Comparison of ENCODE assay signal across 8 mouse cellular contexts in the genomic region with DNA sequence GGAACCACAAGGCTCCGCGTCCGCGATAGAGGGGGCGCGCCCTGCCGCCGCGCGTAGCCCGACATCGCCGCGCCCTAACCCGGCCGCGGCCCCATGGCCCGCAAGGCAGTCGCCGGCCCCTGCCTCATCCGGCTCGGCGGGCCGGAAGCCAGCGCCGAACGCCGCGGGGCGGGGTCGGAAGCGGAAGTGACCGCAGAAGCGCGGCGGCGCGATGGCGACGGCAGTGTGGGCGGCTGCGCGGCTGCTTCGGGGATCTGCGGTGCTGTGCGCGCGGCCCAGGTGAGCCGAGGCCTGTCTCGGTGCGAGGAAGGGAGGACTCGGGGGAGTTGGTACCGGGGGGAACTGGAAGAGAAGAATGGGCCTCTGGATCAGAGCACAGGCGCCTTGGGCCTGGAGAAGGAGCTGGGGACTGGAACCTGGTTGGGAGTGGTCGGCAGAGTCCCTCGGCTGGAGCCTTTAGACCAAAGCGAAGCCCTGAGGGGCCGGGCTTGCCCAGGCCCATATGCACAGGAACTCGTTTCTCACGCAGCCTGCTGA. TPM values are rescaled to one million over a fixed set of nuclear protein-coding genes. Genes with fewer than 3 reads are reported as not detected.
A peak's percentile ranks its signal among the peaks of the same experiment; 100 is the strongest.
DNase-seq lines count a peak whose midpoint lies in the region; ATAC-seq and TF ChIP-seq lines count a peak whose summit lies in the region.

A gene (minus strand): TSS at position 163 of the 537 bp plus-strand sequence.
A gene (plus strand): TSS at position 186 of the 537 bp plus-strand sequence.

- peak within 1 kb of the TSS; percentile 94 for H3K4me2 ChIP-seq in embryonic facial prominence, embryonic 15.5 days (replicated peaks)
- peak within 1 kb of the TSS; percentile 96 for H3K4me2 ChIP-seq in kidney, embryonic 14.5 days (replicated peaks; ENCODE audit: low read depth, low read length)
- H3K4me2 ChIP-seq in myocyte (ENCODE audit: low read depth), result peak within 1 kb of the TSS; percentile 91

- WGBS in embryonic facial prominence, embryonic 15.5 days, result under 1% methylated on average over 53 of the region's 60 CpGs
- under 1% methylated on average over 55 of the region's 60 CpGs for WGBS in kidney, embryonic 14.5 days
- WGBS in liver, adult 2 months, result under 1% methylated on average over 60 of the region's 60 CpGs

- peak within 1 kb of the TSS; percentile 93 for H3K4me3 ChIP-seq in C2C12 (ENCODE audit: insufficient read depth, poor library complexity, severe bottlenecking)
- H3K4me3 ChIP-seq in bone marrow macrophage, adult 2 months (ENCODE audit: insufficient read depth, low read length), result peak within 1 kb of the TSS; percentile 94
- peak within 1 kb of the TSS; percentile 93 for H3K4me3 ChIP-seq in embryonic facial prominence, embryonic 15.5 days (replicated peaks)
- H3K4me3 ChIP-seq in kidney, embryonic 14.5 days (ENCODE audit: low read length), result peak within 1 kb of the TSS; percentile 98
- peak within 1 kb of the TSS; percentile 73 for H3K4me3 ChIP-seq in liver, adult 2 months (ENCODE audit: insufficient read depth, low read depth, low read length)
- peak within 1 kb of the TSS; percentile 96 for H3K4me3 ChIP-seq in myocyte

- peak within 1 kb of the TSS; percentile 80 for H3K9ac ChIP-seq in embryonic facial prominence, embryonic 15.5 days
- peak within 1 kb of the TSS; percentile 94 for H3K9ac ChIP-seq in kidney, embryonic 14.5 days (ENCODE audit: low read depth, low read length)
- H3K9ac ChIP-seq in liver, adult 2 months (ENCODE audit: low read depth, low read length), result peak within 1 kb of the TSS; percentile 92

- H3K9me3 ChIP-seq in embryonic facial prominence, embryonic 15.5 days (replicated peaks), result no peaks in the 10 kb centered on the region
- no peaks in the 10 kb centered on the region for H3K9me3 ChIP-seq in kidney, embryonic 14.5 days (ENCODE audit: control insufficient read depth, low read length)

- peak; percentile 83 to 86 for DNase-seq in heart, adult 9 months (ENCODE audit: low spot score in 2 of 2)
- DNase-seq in liver, adult 2 months (ENCODE audit: extremely low read depth, low read depth, low spot score), result peak; percentile 39
- peak; percentile 84 to 93 for DNase-seq in spleen, postnatal 4 days (ENCODE audit: low spot score in 2 of 2)

- H3K27me3 ChIP-seq in C2C12 (ENCODE audit: control insufficient read depth, insufficient read depth, insufficient read length) (no peaks in the 10 kb centered on the region), myocyte (ENCODE audit: control insufficient read depth, insufficient read depth, insufficient read length) (no peaks in the 10 kb centered on the region)
- no peaks in the 10 kb centered on the region for H3K27me3 ChIP-seq in embryonic facial prominence, embryonic 15.5 days
- H3K27me3 ChIP-seq in kidney, embryonic 14.5 days (ENCODE audit: control insufficient read depth, insufficient read depth, low read length), result no peaks in the 10 kb centered on the region
- H3K27me3 ChIP-seq in liver, adult 2 months (ENCODE audit: control insufficient read depth, insufficient read depth, low read length), result no peaks in the 10 kb centered on the region

- H3K79me3 ChIP-seq in C2C12 (ENCODE audit: low read depth), result peaks cover 44% of the 10 kb centered on the region

- no peak for TF ChIP-seq CTCF in C2C12 (IDR thresholded peaks at IDR 0.05; ENCODE audit: control insufficient read depth, insufficient read depth, insufficient read length)
- no peak for TF ChIP-seq CTCF in bone marrow macrophage, adult 2 months (IDR thresholded peaks at IDR 0.05; ENCODE audit: low read depth, low read length)
- no peak for TF ChIP-seq CTCF in liver, adult 2 months (IDR thresholded peaks at IDR 0.05; ENCODE audit: low read depth, low read length)

- H3K27ac ChIP-seq in bone marrow macrophage, adult 2 months (ENCODE audit: insufficient read depth, low read depth, low read length), result peak within 1 kb of the TSS; percentile 16; the same call in 1 of the 2 replicates
- peak within 1 kb of the TSS; percentile 67 for H3K27ac ChIP-seq in embryonic facial prominence, embryonic 15.5 days (replicated peaks)
- peak within 1 kb of the TSS; percentile 56; the same call in 1 of the 2 replicates for H3K27ac ChIP-seq in kidney, embryonic 14.5 days (ENCODE audit: low read depth, low read length)
- H3K27ac ChIP-seq in liver, adult 2 months (replicated peaks; ENCODE audit: insufficient read depth, low read depth, low read length), result peak within 1 kb of the TSS; percentile 16; the same call in 1 of the 2 replicates

- H3ac ChIP-seq in C2C12 (ENCODE audit: control insufficient read depth, insufficient read length, low read depth) (peak within 1 kb of the TSS; percentile 99), myocyte (ENCODE audit: control insufficient read depth, insufficient read length) (peak within 1 kb of the TSS; percentile 90)

- H3K36me3 ChIP-seq in C2C12 (ENCODE audit: control insufficient read depth, insufficient read depth), result peaks cover 79% of the 10 kb centered on the region
- peaks cover 76% of the 10 kb centered on the region for H3K36me3 ChIP-seq in embryonic facial prominence, embryonic 15.5 days
- H3K36me3 ChIP-seq in kidney, embryonic 14.5 days (ENCODE audit: control insufficient read depth, insufficient read depth, low read length), result peaks cover 76% of the 10 kb centered on the region
- H3K36me3 ChIP-seq in liver, adult 2 months (ENCODE audit: control insufficient read depth, insufficient read depth, low read length), result peaks cover 21% of the 10 kb centered on the region
- H3K36me3 ChIP-seq in myocyte (ENCODE audit: control insufficient read depth, insufficient read depth), result peaks cover 46% of the 10 kb centered on the region

- H3K79me2 ChIP-seq in C2C12 (ENCODE audit: control insufficient read depth, insufficient read depth) (peaks cover 66% of the 10 kb centered on the region), myocyte (ENCODE audit: control insufficient read depth, insufficient read depth) (peaks cover 33% of the 10 kb centered on the region)
- peaks cover 13% of the 10 kb centered on the region; the same call in 1 of the 2 replicates for H3K79me2 ChIP-seq in liver, adult 2 months (ENCODE audit: control insufficient read depth, insufficient read depth, low read length)

- peak; percentile 68; the same call in 1 of the 2 replicates for TF ChIP-seq POLR2A in bone marrow macrophage, adult 2 months (IDR thresholded peaks at IDR 0.05; ENCODE audit: borderline replicate concordance, low read depth, low read length)
- TF ChIP-seq POLR2A in liver, adult 2 months (IDR thresholded peaks at IDR 0.05; ENCODE audit: extremely low read depth, insufficient read depth, low read length), result peak; percentile 78; the same call in 1 of the 2 replicates
- TF ChIP-seq POLR2A in myocyte (IDR thresholded peaks at IDR 0.05; ENCODE audit: insufficient read length, low read depth), result peak; percentile 94

- ATAC-seq in embryonic facial prominence, embryonic 15.5 days (ENCODE audit: insufficient number of reproducible peaks, low FRiP score, low TSS enrichment, low read depth), result peak; percentile 88
- ATAC-seq in kidney, embryonic 14.5 days (ENCODE audit: low FRiP score, low TSS enrichment), result peak; percentile 91

- peaks cover 8% of the 10 kb centered on the region for H3K4me1 ChIP-seq in bone marrow macrophage, adult 2 months (ENCODE audit: control insufficient read depth, insufficient read depth, low read length)
- peaks cover 22% of the 10 kb centered on the region for H3K4me1 ChIP-seq in embryonic facial prominence, embryonic 15.5 days
- peaks cover 12% of the 10 kb centered on the region for H3K4me1 ChIP-seq in kidney, embryonic 14.5 days (ENCODE audit: control insufficient read depth, insufficient read depth, low read length)
- peaks cover 8% of the 10 kb centered on the region for H3K4me1 ChIP-seq in liver, adult 2 months (ENCODE audit: control insufficient read depth, insufficient read depth, low read length)

TF ChIP-seq in C2C12, 6 proteins besides CTCF, POLR2A, EP300 and RAD21:
- TF ChIP-seq USF1 (IDR thresholded peaks at IDR 0.05; ENCODE audit: low read depth) (no peak), MAX (IDR thresholded peaks at IDR 0.05) (peak; percentile 77)
TF ChIP-seq in C2C12: peak in this region for 1.

TF ChIP-seq in myocyte, 11 proteins besides CTCF, POLR2A, EP300 and RAD21:
- peak in 2 of 3 experiments; percentile 25 to 41 for TF ChIP-seq MYOG (IDR thresholded peaks at IDR 0.05; ENCODE audit: control insufficient read depth in 1 of 3, insufficient read depth in 1 of 3, insufficient read length in 2 of 3, low read depth in 2 of 3)
- peak in 1 of 3 experiments; percentile 58 for TF ChIP-seq MYOD1 (IDR thresholded peaks at IDR 0.05; ENCODE audit: control insufficient read depth in 1 of 3, insufficient read length in 2 of 3, low read depth in 2 of 3)
- no peak for TF ChIP-seq TCF12 (IDR thresholded peaks at IDR 0.05; ENCODE audit: insufficient read depth, poor library complexity, severe bottlenecking)
- TF ChIP-seq CEBPB (IDR thresholded peaks at IDR 0.05; ENCODE audit: insufficient read depth, poor library complexity, severe bottlenecking), result no peak
- TF ChIP-seq REST (IDR thresholded peaks at IDR 0.05; ENCODE audit: insufficient read depth, insufficient read length), result peak; percentile 21
- peak; percentile 95 for TF ChIP-seq POLR2AphosphoS2 (IDR thresholded peaks at IDR 0.05; ENCODE audit: insufficient read length, low read depth)
- no peak for TF ChIP-seq USF1 (IDR thresholded peaks at IDR 0.05; ENCODE audit: low read depth)

RNA-seq across cellular contexts. Expression of the first gene that starts in this region (rescaled TPM):
- polyA plus RNA-seq in C2C12 (2012; fragmentation: generic; extraction: Trizol), result 49.1 TPM
- polyA plus RNA-seq in bone marrow macrophage, adult 2 months (2012; ENCODE audit: insufficient read depth, insufficient read length, missing spikeins), result 61.5 and 70.4 TPM in 2 replicates
- polyA plus RNA-seq in embryonic facial prominence, embryonic 15.5 days (2015; fragmentation: Nextera tagmentation; extraction: Ambion mirVana), result 120 and 141 TPM in 2 replicates
- polyA plus RNA-seq in kidney, embryonic 14.5 days (2014; fragmentation: Nextera tagmentation; extraction: Ambion mirVana), result 86.1 and 112 TPM in 2 replicates
- total RNA-seq in liver, adult 2 months (2014; rRNA removed), result 31.5 and 32.8 TPM in 2 replicates
- polyA plus RNA-seq in liver, adult 2 months (2012; rRNA removed), result 41.0 and 45.0 TPM in 2 replicates
- 50.8 TPM for polyA plus RNA-seq in myocyte (2012; fragmentation: generic; extraction: Trizol)

RNA-seq across cellular contexts. Expression of the second gene that starts in this region (rescaled TPM):
- polyA plus RNA-seq in C2C12 (2012; fragmentation: generic; extraction: Trizol) (93.8 TPM), myocyte (2012; fragmentation: generic; extraction: Trizol) (111 TPM)
- polyA plus RNA-seq in bone marrow macrophage, adult 2 months (2012; ENCODE audit: insufficient read depth, insufficient read length, missing spikeins), result 38.5 and 51.6 TPM in 2 replicates
- 90.4 and 92.6 TPM in 2 replicates for polyA plus RNA-seq in embryonic facial prominence, embryonic 15.5 days (2015; fragmentation: Nextera tagmentation; extraction: Ambion mirVana)
- polyA plus RNA-seq in kidney, embryonic 14.5 days (2014; fragmentation: Nextera tagmentation; extraction: Ambion mirVana), result 68.9 and 113 TPM in 2 replicates
- total RNA-seq in liver, adult 2 months (2014; rRNA removed), result 38.2 and 40.8 TPM in 2 replicates
- 35.7 and 52.0 TPM in 2 replicates for polyA plus RNA-seq in liver, adult 2 months (2012; rRNA removed)

Comparison
In these comparisons a context has a peak if more than half of its experiments do, and no peak if none do; other contexts are left out.
1. Peak in every context shown above with its lines: DNase-seq, ATAC-seq, H3K4me3 ChIP-seq and H3K27ac ChIP-seq.
2. H3K27ac ChIP-seq: peak in every context shown above with its lines; median percentile 67 in embryonic facial prominence, embryonic 15.5 days; 56 in kidney, embryonic 14.5 days; 16 in bone marrow macrophage, adult 2 months; 16 in liver, adult 2 months.